Mouse (Mus musculus): ENCODE measurements around the gene Lyplal1. TPM values are rescaled to one million over a fixed set of nuclear protein-coding genes. Genes with fewer than 3 reads are reported as not detected.

The Lyplal1 gene
- total RNA-seq, 1 experiment from 2014 or later, result 2.2 TPM

DNA sequence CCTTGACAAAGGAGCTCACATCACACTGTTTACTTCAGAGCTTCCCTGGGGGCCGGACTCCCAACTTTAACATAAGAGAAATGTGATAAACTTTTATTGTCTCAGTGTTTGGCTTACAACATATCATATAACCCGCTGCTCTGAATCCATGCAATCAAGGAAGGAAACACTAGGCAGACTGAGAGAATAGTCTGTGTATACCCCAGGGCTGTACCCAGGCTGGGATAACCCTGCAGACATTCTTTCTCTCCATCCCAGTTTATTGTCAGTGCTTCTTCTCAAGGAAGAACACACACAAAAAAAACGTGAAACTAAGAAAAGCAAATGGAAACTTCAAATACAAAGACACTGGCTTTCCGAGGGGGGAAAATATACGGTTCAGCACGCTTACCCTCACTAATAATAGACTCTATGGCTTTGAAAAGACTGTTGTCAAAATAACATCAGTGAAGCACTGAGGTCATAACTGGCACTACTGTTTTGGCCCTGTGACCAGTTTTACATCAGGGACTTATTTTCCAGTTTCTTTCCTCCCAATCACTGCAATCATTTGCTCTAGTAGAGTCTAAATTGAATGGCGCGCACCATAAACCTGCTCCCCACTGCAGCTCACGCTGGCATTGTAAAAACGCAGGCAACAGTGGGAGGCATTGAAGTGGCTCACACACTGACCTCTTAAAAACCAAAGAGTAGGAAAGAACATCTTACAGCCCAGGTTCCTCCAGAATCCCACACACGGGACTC is 73.2 kb downstream of the Lyplal1 start:
- ATAC-seq (replicated peaks; ENCODE audit: low read depth, poor library complexity, severe bottlenecking), result no peak

GRCm38 (mm10) chr1:186041841-186042240 is 75.3 kb downstream of the Lyplal1 start:
- no peak for ATAC-seq (replicated peaks; ENCODE audit: low read depth, poor library complexity, severe bottlenecking)
